Mouse (Mus musculus): ENCODE data around the gene Pgf. TPM values are rescaled to one million over a fixed set of nuclear protein-coding genes. Genes with fewer than 3 reads are reported as not detected.
"Not testable (repeated sequence)": the region's sequence is repeated elsewhere in the genome, so short reads cannot be mapped to it uniquely, and the experiment has no call there.

Pgf gene
- total RNA-seq, 4 experiments from 2014 or later = 2.1 to 4.4 (median 3.1) TPM

GRCm38 (mm10) chr12:85158801-85159200, 18.8 kb downstream of the Pgf start:
- no peak for DNase-seq (ENCODE audit: low spot score in 2 of 2)

- no peak for DNase-seq (ENCODE audit: low spot score in 2 of 2)
Measured at GRCm38 (mm10) chr12:85157797-85158460, 19.7 kb downstream of the Pgf start.

- DNase-seq (ENCODE audit: low spot score in 2 of 2) = no peak
Measured at GRCm38 (mm10) chr12:85156324-85156723, 21.3 kb downstream of the Pgf start.

GRCm38 (mm10) chr12:85153011-85153410, 24.6 kb downstream of the Pgf start:
- no peak for DNase-seq (ENCODE audit: low spot score in 2 of 2)

- DNase-seq (ENCODE audit: low spot score in 2 of 2) = peak; percentile 62 to 84
Measured at GRCm38 (mm10) chr12:85151002-85151774, 26.4 kb downstream of the Pgf start, which contains the start of gene Rps6kl1. Gene Rps6kl1 (minus strand): TSS chr12:85151264.

GRCm38 (mm10) chr12:85150321-85151001, 27.1 kb downstream of the Pgf start:
- no peak for DNase-seq (ENCODE audit: low spot score in 2 of 2)

- no peak for DNase-seq (ENCODE audit: low spot score in 2 of 2)
Measured at GRCm38 (mm10) chr12:85146881-85147280, 30.7 kb downstream of the Pgf start.

GRCm38 (mm10) chr12:85146355-85146754, 31.2 kb downstream of the Pgf start:
- DNase-seq (ENCODE audit: low spot score in 2 of 2) = no peak

- DNase-seq (ENCODE audit: low spot score in 2 of 2) = no peak
Measured at GRCm38 (mm10) chr12:85145630-85146029, 32.0 kb downstream of the Pgf start.

GRCm38 (mm10) chr12:85144821-85145220, 32.8 kb downstream of the Pgf start:
- DNase-seq (ENCODE audit: low spot score in 2 of 2) = no peak

GRCm38 (mm10) chr12:85144276-85144675, 33.3 kb downstream of the Pgf start:
- DNase-seq (ENCODE audit: low spot score in 2 of 2) = not testable (repeated sequence)

GRCm38 (mm10) chr12:85142803-85143202, 34.8 kb downstream of the Pgf start:
- DNase-seq (ENCODE audit: low spot score in 2 of 2) = no peak

- no peak for DNase-seq (ENCODE audit: low spot score in 2 of 2)
Measured at GRCm38 (mm10) chr12:85141096-85141495, 36.5 kb downstream of the Pgf start.

- no peak for DNase-seq (ENCODE audit: low spot score in 2 of 2)
Measured at GRCm38 (mm10) chr12:85140036-85140701, 37.4 kb downstream of the Pgf start.

GRCm38 (mm10) chr12:85136627-85137026, 41.0 kb downstream of the Pgf start:
- DNase-seq (ENCODE audit: low spot score in 2 of 2) = no peak

GRCm38 (mm10) chr12:85135513-85136470, 41.8 kb downstream of the Pgf start:
- no peak for DNase-seq (ENCODE audit: low spot score in 2 of 2)

GRCm38 (mm10) chr12:85134043-85134794, 43.4 kb downstream of the Pgf start:
- DNase-seq (ENCODE audit: low spot score in 2 of 2) = no peak

- DNase-seq (ENCODE audit: low spot score in 2 of 2) = no peak
Measured at GRCm38 (mm10) chr12:85131361-85131760, 46.2 kb downstream of the Pgf start.

GRCm38 (mm10) chr12:85129426-85129978, 48.1 kb downstream of the Pgf start:
- no peak for DNase-seq (ENCODE audit: low spot score in 2 of 2)

Measured in left cerebral cortex, adult 8-10 months (tissue).